Mouse (Mus musculus) lung, embryonic 15.5 days (tissue): ENCODE measurements around the gene Avil. TPM values are rescaled to one million over a fixed set of nuclear protein-coding genes. Genes with fewer than 3 reads are reported as not detected.

ENCODE experiments used
- ATAC-seq: fragments of 200-750 bp; cut with Nextera tagmentation; 2 replicates; pipeline ENCODE4 v1.8.0; 2017; ENCODE audit warnings: moderate number of reproducible peaks, borderline replicate concordance; ENCODE audit not compliant: low FRiP score, low TSS enrichment; ENCODE audit errors: extremely low read depth
- H3K27ac ChIP-seq: fragments of 300-500 bp; sonication (generic); 2 replicates; pipeline ENCODE4 v1.5.1; 2015; ENCODE audit warnings: moderate library complexity, mild to moderate bottlenecking, inconsistent platforms
- H3K27me3 ChIP-seq: fragments of 300-500 bp; sonication (generic); 2 replicates; pipeline ENCODE4 v1.6.1; 2015; ENCODE audit warnings: inconsistent platforms
- H3K36me3 ChIP-seq: fragments of 300-500 bp; sonication (generic); 2 replicates; pipeline ENCODE4 v1.6.1; 2015; ENCODE audit warnings: inconsistent platforms
- H3K4me1 ChIP-seq: fragments of 300-500 bp; sonication (generic); 2 replicates; pipeline ENCODE4 v1.6.1; 2015; ENCODE audit warnings: inconsistent platforms
- H3K4me2 ChIP-seq: fragments of 300-500 bp; sonication (generic); 2 replicates; pipeline ENCODE4 v1.6.1; 2015; ENCODE audit warnings: inconsistent platforms, mild to moderate bottlenecking, moderate library complexity
- H3K4me3 ChIP-seq: fragments of 300-500 bp; sonication (generic); 2 replicates; pipeline ENCODE4 v1.5.1; 2015; ENCODE audit warnings: mild to moderate bottlenecking, inconsistent platforms
- H3K9ac ChIP-seq: fragments of 300-500 bp; sonication (generic); 2 replicates; pipeline ENCODE4 v1.6.1; 2015; ENCODE audit warnings: inconsistent platforms
- H3K9me3 ChIP-seq: fragments of 300-500 bp; sonication (generic); 2 replicates; pipeline ENCODE4 v1.6.1; 2016; ENCODE audit warnings: inconsistent platforms
- WGBS: fragments of 180-500 bp; shearing (Covaris S2); methylation state at CpG from one replicate; pipeline ENCODE4 v1.1.7; 2015; 5-methylcytosine and 5-hydroxymethylcytosine counted together
- polyA plus RNA-seq: library from polyadenylated mRNA; unstranded; fragments of >200 nt; fragmentation: Nextera tagmentation; extraction: Ambion mirVana; gene quantifications from 2 replicates; pipeline ENCODE4 v1.2.1, GENCODE M21; 2015

Gene Avil
- polyA plus RNA-seq, 1 experiment from 2014 or later = 0.39 TPM

- Histone ChIP-seq H3K4me2 (no peak overlapping the region), H3K36me3 (no peaks in the 10 kb centered on the region), H3K27me3 (no peaks in the 10 kb centered on the region), H3K4me1 (0 out of 2 replicates have a peak, but pooled peaks cover 3% of the 10 kb centered on the region), H3K9ac (no peak overlapping the region), H3K27ac (no peak overlapping the region), H3K9me3 (no peaks in the 10 kb centered on the region), H3K4me3 (no peak overlapping the region)
- ATAC-seq = no peak
- WGBS = 74% methylated on average over 12 of the region's 12 CpGs
Measured at GRCm38 (mm10) chr10:127036273-127036672, 35.8 kb downstream of the Avil start.

- Histone ChIP-seq H3K9ac (no peak overlapping the region), H3K4me1 (peaks cover 8% of the 10 kb centered on the region), H3K27me3 (no peaks in the 10 kb centered on the region), H3K9me3 (no peaks in the 10 kb centered on the region), H3K27ac (no peak overlapping the region), H3K36me3 (no peaks in the 10 kb centered on the region), H3K4me2 (no peak overlapping the region), H3K4me3 (no peak overlapping the region)
- 72% methylated on average over 12 of the region's 12 CpGs for WGBS
- ATAC-seq = no peak
Measured at GRCm38 (mm10) chr10:127037641-127038040, 37.1 kb downstream of the Avil start.

GRCm38 (mm10) chr10:127040569-127041214 is 40.2 kb downstream of the Avil start:
- Histone ChIP-seq H3K36me3 (peaks cover 4% of the 10 kb centered on the region; the same call in 1 of the 2 replicates), H3K9ac (peak overlapping the region; percentile 62), H3K4me1 (peaks cover 13% of the 10 kb centered on the region), H3K4me3 (peak overlapping the region; percentile 82), H3K27me3 (no peaks in the 10 kb centered on the region), H3K9me3 (no peaks in the 10 kb centered on the region), H3K4me2 (peak overlapping the region; percentile 97), H3K27ac (0 out of 2 replicates have a peak overlapping the region, but pooled peaks have one; percentile 81)
- no peak for ATAC-seq
- 1% methylated on average over 20 of the region's 20 CpGs for WGBS

- under 1% methylated on average over 28 of the region's 28 CpGs for WGBS
Measured at GRCm38 (mm10) chr10:127041274-127041766, 40.8 kb downstream of the Avil start, which contains the start of the genes Mettl1 and Eef1akmt3. Mettl1 (plus strand) TSS chr10:127041414. Eef1akmt3 (minus strand) TSS chr10:127041513.

GRCm38 (mm10) chr10:127041774-127042338 is 41.3 kb downstream of the Avil start:
- no peaks in the 10 kb centered on the region for H3K9me3 ChIP-seq
- no peaks in the 10 kb centered on the region; the same call in 1 of the 2 replicates for H3K27me3 ChIP-seq
- peaks cover 13% of the 10 kb centered on the region for H3K4me1 ChIP-seq
- H3K9ac ChIP-seq = peak overlapping the region; percentile 62
- peak overlapping the region; percentile 82 for H3K4me3 ChIP-seq
- WGBS = under 1% methylated on average over 44 of the region's 44 CpGs
- H3K36me3 ChIP-seq = peaks cover 6% of the 10 kb centered on the region; the same call in 1 of the 2 replicates
- peak; percentile 88 for ATAC-seq
- H3K4me2 ChIP-seq = peak overlapping the region; percentile 97
- peak overlapping the region; percentile 81 for H3K27ac ChIP-seq

More at GRCm38 (mm10) chr10:127041274-127041766, 40.8 kb downstream of the Avil start, which contains the start of the genes Mettl1 and Eef1akmt3:
- Histone ChIP-seq H3K4me2 (peak within 1 kb of the TSS; percentile 97), H3K4me1 (peaks cover 13% of the 10 kb centered on the region), H3K36me3 (peaks cover 4% of the 10 kb centered on the region; the same call in 1 of the 2 replicates), H3K9me3 (no peaks in the 10 kb centered on the region), H3K9ac (peak within 1 kb of the TSS; percentile 62), H3K27me3 (no peaks in the 10 kb centered on the region), H3K27ac (peak within 1 kb of the TSS; percentile 81), H3K4me3 (peak within 1 kb of the TSS; percentile 82)
- peak; percentile 69 for ATAC-seq

- H3K4me3 ChIP-seq = peak overlapping the region; percentile 82
- peaks cover 5% of the 10 kb centered on the region for H3K27me3 ChIP-seq
- peak overlapping the region; percentile 62 for H3K9ac ChIP-seq
- peaks cover 13% of the 10 kb centered on the region for H3K4me1 ChIP-seq
- H3K9me3 ChIP-seq = no peaks in the 10 kb centered on the region
- WGBS = 11% methylated on average over 5 of the region's 5 CpGs
- H3K27ac ChIP-seq = peak overlapping the region; percentile 81
- peak overlapping the region; percentile 97 for H3K4me2 ChIP-seq
- ATAC-seq = no peak
- peaks cover 7% of the 10 kb centered on the region; the same call in 1 of the 2 replicates for H3K36me3 ChIP-seq
Measured at GRCm38 (mm10) chr10:127042468-127043115, 42.1 kb downstream of the Avil start.

GRCm38 (mm10) chr10:127043187-127043586 is 42.7 kb downstream of the Avil start:
- Histone ChIP-seq H3K9me3 (no peaks in the 10 kb centered on the region), H3K27ac (no peak overlapping the region), H3K4me3 (peak overlapping the region; percentile 82; the same call in 1 of the 2 replicates), H3K9ac (no peak overlapping the region), H3K27me3 (peaks cover 11% of the 10 kb centered on the region), H3K4me2 (peak overlapping the region; percentile 97; the same call in 1 of the 2 replicates), H3K36me3 (peaks cover 7% of the 10 kb centered on the region; the same call in 1 of the 2 replicates), H3K4me1 (peaks cover 13% of the 10 kb centered on the region)
- 84% methylated on average over 6 of the region's 6 CpGs for WGBS
- no peak for ATAC-seq

- Histone ChIP-seq H3K9me3 (no peaks in the 10 kb centered on the region), H3K36me3 (peaks cover 7% of the 10 kb centered on the region; the same call in 1 of the 2 replicates), H3K27ac (no peak within 1 kb of the TSS), H3K9ac (no peak within 1 kb of the TSS), H3K27me3 (peaks cover 54% of the 10 kb centered on the region), H3K4me2 (peak within 1 kb of the TSS; percentile 44), H3K4me3 (peak within 1 kb of the TSS; percentile 20; the same call in 1 of the 2 replicates), H3K4me1 (peaks cover 19% of the 10 kb centered on the region)
- WGBS = 41% methylated on average over 5 of the region's 5 CpGs
- no peak for ATAC-seq
Measured at GRCm38 (mm10) chr10:127047954-127048353, 47.4 kb downstream of the Avil start, which contains the start of gene Cyp27b1. Cyp27b1 (plus strand) TSS chr10:127048250.

- peaks cover 7% of the 10 kb centered on the region; the same call in 1 of the 2 replicates for H3K36me3 ChIP-seq
- no peaks in the 10 kb centered on the region for H3K9me3 ChIP-seq
- H3K27me3 ChIP-seq = peaks cover 54% of the 10 kb centered on the region
- H3K4me1 ChIP-seq = peaks cover 17% of the 10 kb centered on the region
- no peak overlapping the region for H3K9ac ChIP-seq
- peak overlapping the region; percentile 44 for H3K4me2 ChIP-seq
- ATAC-seq = no peak
- WGBS = 4% methylated on average over 35 of the region's 35 CpGs
- peak overlapping the region; percentile 20; the same call in 1 of the 2 replicates for H3K4me3 ChIP-seq
- H3K27ac ChIP-seq = no peak overlapping the region
Measured at GRCm38 (mm10) chr10:127048608-127049394, 48.3 kb downstream of the Avil start.

- no peak overlapping the region for H3K27ac ChIP-seq
- H3K4me3 ChIP-seq = peak overlapping the region; percentile 20
- H3K4me2 ChIP-seq = peak overlapping the region; percentile 44
- H3K36me3 ChIP-seq = peaks cover 7% of the 10 kb centered on the region; the same call in 1 of the 2 replicates
- H3K9ac ChIP-seq = no peak overlapping the region
- 0 out of 2 replicates have a peak, but pooled peaks have one; percentile 37 for ATAC-seq
- peaks cover 17% of the 10 kb centered on the region for H3K4me1 ChIP-seq
- no peaks in the 10 kb centered on the region for H3K9me3 ChIP-seq
- H3K27me3 ChIP-seq = peaks cover 54% of the 10 kb centered on the region
- 2% methylated on average over 29 of the region's 29 CpGs for WGBS
Measured at GRCm38 (mm10) chr10:127049395-127050118, 49.0 kb downstream of the Avil start.
